Mouse (Mus musculus) embryonic facial prominence, embryonic 11.5 days (tissue): ENCODE measurements around the gene Ftl1. TPM values are rescaled to one million over a fixed set of nuclear protein-coding genes. Genes with fewer than 3 reads are reported as not detected.

Experiments used
- ATAC-seq: fragments of 200-750 bp; cut with Nextera tagmentation; replicated peaks from 2 replicates; pipeline ENCODE4 v1.8.0; 2017; ENCODE audit warnings: low read depth; ENCODE audit not compliant: insufficient number of reproducible peaks, low FRiP score, low TSS enrichment
- DNase-seq: peaks from one replicate; pipeline ENCODE4 v3.0.0-alpha.2; 2015; ENCODE audit warnings: low spot score
- H3K27ac ChIP-seq: fragments of 300-500 bp; sonication (generic); replicated peaks from 2 replicates; pipeline ENCODE4 v1.5.1; 2014; ENCODE audit warnings: mild to moderate bottlenecking, low read depth, low read length, control low read depth
- H3K27me3 ChIP-seq: fragments of 300-500 bp; sonication (generic); 2 replicates; pipeline ENCODE4 v1.6.1; 2014; ENCODE audit warnings: mild to moderate bottlenecking, low read length, moderate library complexity, mixed read lengths; ENCODE audit not compliant: control insufficient read depth, insufficient read depth
- H3K36me3 ChIP-seq: fragments of 300-500 bp; sonication (generic); replicated peaks from 2 replicates; pipeline ENCODE4 v1.6.1; 2014; ENCODE audit warnings: low read depth, mild to moderate bottlenecking, low read length, moderate library complexity, mixed read lengths; ENCODE audit not compliant: control insufficient read depth, insufficient read depth
- H3K4me1 ChIP-seq: fragments of 300-500 bp; sonication (generic); 2 replicates; pipeline ENCODE4 v1.6.1; 2014; ENCODE audit warnings: low read length, mixed read lengths; ENCODE audit not compliant: control insufficient read depth, insufficient read depth
- H3K4me2 ChIP-seq: fragments of 300-500 bp; sonication (generic); 2 replicates; pipeline ENCODE4 v1.6.1; 2014; ENCODE audit warnings: low read depth, mild to moderate bottlenecking, control low read depth, low read length, moderate library complexity
- H3K4me3 ChIP-seq: fragments of 300-500 bp; sonication (generic); 2 replicates; pipeline ENCODE4 v1.5.1; 2014; ENCODE audit warnings: low read depth, low read length, control low read depth
- H3K9ac ChIP-seq: fragments of 300-500 bp; sonication (generic); replicated peaks from 2 replicates; pipeline ENCODE4 v1.6.1; 2014; ENCODE audit warnings: mild to moderate bottlenecking, control low read depth, low read length
- H3K9me3 ChIP-seq: fragments of 300-500 bp; sonication (generic); replicated peaks from 2 replicates; pipeline ENCODE4 v1.6.1; 2016; ENCODE audit warnings: mild to moderate bottlenecking, low read length, inconsistent platforms, mixed read lengths; ENCODE audit not compliant: control insufficient read depth
- WGBS: fragments of 180-500 bp; shearing (Covaris S2); extraction: QIAGEN DNeasy Blood & Tissue Kit; methylation state at CpG from one replicate; pipeline ENCODE4 v1.1.7; 2014; 5-methylcytosine and 5-hydroxymethylcytosine counted together
- polyA plus RNA-seq: library from polyadenylated mRNA; unstranded; fragments of >200 nt; fragmentation: Nextera tagmentation; extraction: Ambion mirVana; gene quantifications from 2 replicates; pipeline ENCODE4 v1.2.1, GENCODE M21; 2014

Ftl1 gene
- polyA plus RNA-seq, 1 experiment from 2014 or later, result 4,830 TPM

DNA sequence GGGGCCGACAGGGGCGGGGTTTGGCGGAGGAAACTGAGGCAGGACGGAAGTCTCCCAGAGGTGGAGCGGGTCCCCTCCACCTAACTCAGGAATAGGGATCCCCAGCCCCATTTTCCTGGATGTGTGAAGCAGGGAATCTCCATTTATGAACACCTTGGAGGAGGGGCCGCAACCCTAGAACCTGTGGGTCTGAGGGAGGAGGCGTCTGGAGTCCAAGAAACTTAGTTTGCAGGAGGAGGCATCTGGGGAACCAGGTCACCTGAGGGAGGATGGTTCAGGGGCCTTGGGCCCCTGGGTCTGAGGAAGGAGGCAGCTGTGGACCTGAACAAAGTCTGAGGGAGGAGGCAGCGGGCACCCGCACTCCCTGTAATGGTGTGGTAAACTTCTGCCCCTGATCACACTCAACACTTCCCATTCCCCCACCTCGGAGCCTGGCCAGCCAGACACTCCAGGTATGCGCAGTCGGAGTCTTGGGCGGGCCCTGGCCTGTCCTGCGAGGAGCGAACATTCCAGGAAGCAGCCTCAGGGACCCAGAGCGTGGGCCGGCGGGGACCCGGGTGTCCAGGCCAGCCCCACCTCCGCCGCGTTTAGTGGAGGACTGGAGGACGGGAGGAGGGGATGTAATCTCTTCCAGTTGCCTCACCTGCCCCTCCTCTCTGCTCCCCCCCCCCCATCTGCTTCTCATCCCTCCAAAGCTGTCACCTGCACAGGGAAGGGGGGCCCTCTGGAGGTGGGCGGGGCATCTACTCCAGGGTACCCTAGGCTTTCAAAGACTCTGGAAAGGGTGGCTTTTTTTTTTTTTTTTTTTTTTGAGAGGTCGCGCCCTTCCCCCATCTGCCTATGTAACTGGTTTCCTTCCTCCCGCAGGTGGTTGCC, 45.6 kb downstream of the Ftl1 start:
- Histone ChIP-seq H3K4me3 (peak overlapping the region; percentile 44), H3K4me2 (peak overlapping the region; percentile 86), H3K4me1 (peaks cover 5% of the 10 kb centered on the region; the same call in 1 of the 2 replicates), H3K9ac (peak overlapping the region; percentile 56), H3K9me3 (no peaks in the 10 kb centered on the region), H3K36me3 (no peaks in the 10 kb centered on the region), H3K27me3 (peaks cover 65% of the 10 kb centered on the region), H3K27ac (no peak overlapping the region; the same call in 1 of the 2 replicates)
- peak; percentile 21; the same call in 1 of the 2 replicates for ATAC-seq
- peak; percentile 56 for DNase-seq
- WGBS, result under 1% methylated on average over 25 of the region's 27 CpGs

DNA sequence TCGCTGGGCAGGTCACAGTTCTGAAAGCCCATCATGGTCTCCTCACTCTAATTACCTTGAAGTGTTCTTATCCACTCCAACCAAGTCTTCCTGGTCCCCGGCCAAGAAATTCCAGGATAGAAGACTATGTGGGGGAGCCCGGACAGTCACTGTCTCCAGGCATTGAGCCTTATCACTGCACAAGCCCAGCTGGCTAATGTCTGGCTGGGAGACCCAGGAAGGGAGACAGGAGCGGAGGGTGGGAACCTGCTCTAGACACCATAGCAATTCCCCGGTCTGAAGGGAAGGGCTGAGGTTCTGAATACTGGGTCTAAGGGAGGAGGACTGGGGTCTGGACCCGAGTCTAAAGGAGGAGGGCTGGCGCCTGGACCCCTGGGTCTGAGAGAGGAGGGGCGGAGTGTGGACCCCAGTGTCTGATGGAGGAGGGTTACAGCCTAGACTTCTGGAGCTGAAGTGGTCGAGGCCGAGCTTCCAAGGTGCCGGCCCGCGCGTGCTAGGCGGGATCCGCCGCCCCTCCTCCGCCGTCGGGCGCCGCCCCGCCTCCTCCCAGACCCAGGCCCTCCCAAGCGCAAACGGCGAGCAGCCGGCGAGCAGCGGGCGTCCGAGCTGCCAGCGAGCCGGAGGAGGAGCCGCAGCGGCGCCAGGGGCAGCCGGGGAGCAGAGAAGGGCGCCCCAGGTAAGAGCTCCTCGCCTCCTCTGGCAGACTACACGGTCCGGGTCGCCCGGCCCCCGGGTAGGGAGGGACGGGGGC, 46.4 kb downstream of the Ftl1 start, which contains the start of gene Ntf5:
Ntf5 (plus strand) TSS at position 583 of the 751 bp plus-strand sequence.
- Histone ChIP-seq H3K9me3 (no peaks in the 10 kb centered on the region), H3K4me3 (peak within 1 kb of the TSS; percentile 44), H3K27me3 (peaks cover 69% of the 10 kb centered on the region), H3K9ac (peak within 1 kb of the TSS; percentile 56), H3K27ac (no peak within 1 kb of the TSS; the same call in 1 of the 2 replicates), H3K4me1 (peaks cover 5% of the 10 kb centered on the region; the same call in 1 of the 2 replicates), H3K36me3 (no peaks in the 10 kb centered on the region), H3K4me2 (peak within 1 kb of the TSS; percentile 86)
- DNase-seq (peak; percentile 72), ATAC-seq (0 out of 2 replicates have a peak, but pooled peaks have one; percentile 12)
- 2% methylated on average over 42 of the region's 45 CpGs for WGBS

DNA sequence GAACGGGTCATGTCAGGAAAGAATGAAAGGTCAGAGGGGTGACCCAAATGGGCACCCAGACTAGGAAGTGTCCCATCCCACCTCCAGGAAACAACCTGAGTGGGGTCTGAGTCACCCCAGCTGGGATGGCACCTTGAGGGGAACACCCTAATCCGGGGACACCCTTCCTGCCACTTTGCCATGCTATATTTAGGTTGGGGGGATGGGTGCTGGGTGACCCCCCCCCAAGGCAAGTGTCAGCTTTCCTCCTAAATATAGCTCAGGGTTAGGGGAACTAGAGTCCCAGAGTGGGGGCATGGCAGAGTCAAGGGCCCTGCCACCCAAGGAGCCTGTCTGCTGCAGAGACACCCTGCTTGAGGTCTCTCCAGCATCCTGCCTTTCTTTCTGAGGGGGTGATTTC, 47.3 kb downstream of the Ftl1 start:
- WGBS, result 84% methylated on average over 2 of the region's 2 CpGs
- ATAC-seq (no peak), DNase-seq (no peak)
- H3K27ac ChIP-seq, result no peak overlapping the region
- H3K36me3 ChIP-seq, result no peaks in the 10 kb centered on the region
- H3K4me2 ChIP-seq, result no peak overlapping the region
- H3K4me1 ChIP-seq, result peaks cover 5% of the 10 kb centered on the region; the same call in 1 of the 2 replicates
- H3K9me3 ChIP-seq, result no peaks in the 10 kb centered on the region
- no peak overlapping the region for H3K4me3 ChIP-seq
- peaks cover 72% of the 10 kb centered on the region for H3K27me3 ChIP-seq
- no peak overlapping the region for H3K9ac ChIP-seq

DNA sequence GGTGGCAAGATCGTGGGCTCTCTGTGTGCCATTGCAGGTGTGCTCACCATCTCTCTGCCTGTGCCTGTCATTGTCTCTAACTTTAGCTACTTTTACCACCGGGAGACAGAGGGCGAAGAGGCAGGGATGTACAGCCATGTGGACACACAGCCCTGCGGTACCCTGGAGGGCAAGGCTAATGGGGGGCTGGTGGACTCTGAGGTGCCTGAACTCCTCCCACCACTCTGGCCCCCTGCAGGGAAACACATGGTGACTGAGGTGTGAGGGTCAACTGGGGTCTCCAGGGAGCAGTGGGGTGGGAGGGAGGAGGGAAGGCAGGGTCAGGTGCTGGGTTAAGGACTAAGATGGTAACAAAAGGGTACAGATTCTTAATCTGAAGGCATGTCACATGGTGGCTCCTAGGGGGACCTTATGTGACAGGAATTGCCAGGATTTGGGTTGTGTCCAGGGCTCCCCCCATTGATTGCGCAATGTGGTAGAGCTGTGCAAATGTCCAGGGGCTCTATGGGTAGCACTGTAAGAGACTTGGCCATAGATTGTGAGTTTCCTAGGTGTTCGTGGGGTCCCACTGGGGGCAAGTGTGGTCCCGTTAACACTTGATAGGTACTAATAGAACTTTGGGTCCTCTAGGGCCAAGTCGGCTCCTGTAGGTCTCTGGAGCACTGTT, 50.1 kb downstream of the Ftl1 start:
- Histone ChIP-seq H3K9me3 (no peaks in the 10 kb centered on the region), H3K36me3 (no peaks in the 10 kb centered on the region), H3K4me1 (peaks cover 3% of the 10 kb centered on the region), H3K9ac (no peak overlapping the region), H3K27me3 (peaks cover 68% of the 10 kb centered on the region), H3K27ac (no peak overlapping the region), H3K4me2 (no peak overlapping the region), H3K4me3 (no peak overlapping the region)
- ATAC-seq (no peak), DNase-seq (no peak)
- 84% methylated on average over 8 of the region's 8 CpGs for WGBS

DNA sequence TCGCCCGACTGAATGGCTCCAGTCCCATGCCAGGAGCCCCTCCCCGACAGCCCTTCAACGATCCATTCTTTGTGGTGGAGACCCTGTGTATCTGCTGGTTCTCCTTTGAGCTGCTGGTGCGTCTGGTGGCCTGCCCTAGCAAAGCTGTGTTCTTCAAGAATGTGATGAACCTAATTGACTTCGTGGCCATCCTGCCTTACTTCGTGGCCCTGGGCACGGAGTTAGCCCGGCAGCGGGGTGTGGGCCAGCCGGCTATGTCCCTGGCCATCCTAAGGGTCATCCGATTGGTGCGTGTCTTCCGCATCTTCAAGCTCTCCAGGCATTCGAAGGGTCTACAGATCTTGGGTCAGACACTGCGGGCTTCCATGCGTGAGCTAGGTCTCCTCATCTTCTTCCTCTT, 50.7 kb downstream of the Ftl1 start:
- Histone ChIP-seq H3K4me1 (peaks cover 3% of the 10 kb centered on the region), H3K27me3 (peaks cover 61% of the 10 kb centered on the region), H3K4me2 (no peak overlapping the region), H3K36me3 (no peaks in the 10 kb centered on the region), H3K9ac (no peak overlapping the region), H3K27ac (no peak overlapping the region), H3K9me3 (no peaks in the 10 kb centered on the region), H3K4me3 (no peak overlapping the region)
- ATAC-seq, result no peak
- 90% methylated on average over 17 of the region's 17 CpGs for WGBS
- DNase-seq, result no peak

DNA sequence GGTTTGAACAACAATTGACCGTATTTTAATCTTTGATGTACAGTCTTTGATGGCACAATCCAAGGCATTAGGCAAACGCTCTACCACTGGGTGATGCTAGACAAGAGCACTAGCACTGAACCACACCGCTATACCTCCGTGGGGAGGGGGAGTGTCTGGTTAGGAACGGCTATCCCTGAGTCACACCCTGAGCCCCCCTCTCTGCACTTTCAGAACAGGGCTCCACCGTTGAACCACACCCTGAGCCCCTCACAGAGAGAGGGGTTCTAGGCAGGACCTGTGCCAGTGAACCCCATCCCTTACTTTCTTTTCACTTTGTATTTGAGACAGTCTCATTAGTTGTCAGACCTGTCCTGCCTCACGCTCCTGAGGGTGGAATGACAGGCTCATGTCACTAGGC, 51.3 kb downstream of the Ftl1 start:
- Histone ChIP-seq H3K27ac (no peak overlapping the region), H3K4me1 (peaks cover 3% of the 10 kb centered on the region), H3K4me3 (no peak overlapping the region), H3K4me2 (no peak overlapping the region), H3K9me3 (no peaks in the 10 kb centered on the region), H3K27me3 (peaks cover 55% of the 10 kb centered on the region), H3K36me3 (no peaks in the 10 kb centered on the region), H3K9ac (no peak overlapping the region)
- no peak for ATAC-seq
- 69% methylated on average over 7 of the region's 7 CpGs for WGBS
- DNase-seq, result no peak
